14 mouse cellular contexts compared by ENCODE assay signal in the genomic region with DNA sequence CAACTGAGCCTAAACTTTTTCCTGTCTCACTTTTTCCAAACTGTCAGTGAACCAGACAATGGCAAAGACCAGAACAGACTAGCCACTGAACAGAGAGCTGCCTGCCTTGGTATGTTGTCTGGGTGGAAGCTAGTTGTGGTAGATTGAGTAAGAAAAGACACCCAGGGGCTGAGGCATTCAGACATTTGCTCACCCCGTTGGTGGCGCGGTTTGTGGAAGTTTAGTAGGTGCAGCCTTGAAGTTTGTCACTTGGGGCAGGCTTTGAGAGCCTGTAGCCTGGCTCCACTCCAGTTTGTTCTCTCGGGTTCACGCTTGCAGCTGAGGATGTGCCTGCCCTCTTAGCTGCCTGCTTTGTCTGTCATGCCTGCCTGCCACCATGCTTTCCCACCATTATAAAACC.
A peak's percentile ranks its signal among the peaks of the same experiment; 100 is the strongest.
DNase-seq lines count a peak whose midpoint lies in the region; ATAC-seq and TF ChIP-seq lines count a peak whose summit lies in the region.
"Had no signal": no experiment of that assay in that cellular context is flagged by ENCODE, and none has a peak within 500 bp of the region (broad histone marks: within the 10 kb centered on the region; RNA-seq: fewer than 3 reads in every experiment).

No protein-coding gene starts in this region.

- TF ChIP-seq CTCF in stomach, postnatal 0 days (IDR thresholded peaks at IDR 0.05; ENCODE audit: low read depth), result no peak

- DNase-seq in gastrocnemius, postnatal 14 days, result peak; percentile 18
- DNase-seq in gastrocnemius, postnatal 36 days, result no peak
- DNase-seq in kidney, postnatal 4 days, result peak; percentile 7 to 27
- peak; percentile 6 for DNase-seq in thymus, postnatal 25 days
- DNase-seq in thymus, postnatal 14 days, result no peak
- DNase-seq in stomach, postnatal 0 days (ENCODE audit: low spot score), result peak; percentile 18
- no peak for DNase-seq in spleen, adult 18-20 months
- DNase-seq: B cell, adult 2 months; layer of hippocampus, adult 9-11 months; lung, postnatal 36 days had no signal

- no peak overlapping the region for H3K27ac ChIP-seq in kidney, embryonic 14.5 days (ENCODE audit: low read depth, low read length)
- H3K27ac ChIP-seq in stomach, postnatal 0 days (replicated peaks), result no peak overlapping the region

- no peak for TF ChIP-seq EP300 in stomach, postnatal 0 days (optimal IDR thresholded peaks at IDR 0.05)

- no peak overlapping the region for H3K9ac ChIP-seq in kidney, embryonic 14.5 days (ENCODE audit: low read depth, low read length)
- no peak overlapping the region for H3K9ac ChIP-seq in stomach, postnatal 0 days (ENCODE audit: low read length)

- no peaks in the 10 kb centered on the region for H3K4me1 ChIP-seq in kidney, embryonic 14.5 days (ENCODE audit: control insufficient read depth, insufficient read depth, low read length)
- no peaks in the 10 kb centered on the region for H3K4me1 ChIP-seq in stomach, postnatal 0 days (replicated peaks; ENCODE audit: control insufficient read depth, insufficient read depth)

- intact Hi-C loops in gastrocnemius, postnatal 14 days (cut with DNase I; ENCODE audit: low total_unique reads), result no loop called here
- intact Hi-C loops in gastrocnemius, postnatal 36 days (cut with DNase I), result no loop called here

- ATAC-seq in kidney, embryonic 14.5 days (ENCODE audit: low FRiP score, low TSS enrichment), result no peak
- ATAC-seq in stomach, postnatal 0 days (ENCODE audit: low FRiP score, low TSS enrichment), result no peak
- ATAC-seq: activated CD4-positive, CD25-positive, alpha-beta regulatory T cell, adult 4 months; intestine, postnatal 0 days had no signal

- H3K9me3 ChIP-seq in kidney, embryonic 14.5 days (ENCODE audit: control insufficient read depth, low read length), result no peaks in the 10 kb centered on the region
- H3K9me3 ChIP-seq in stomach, postnatal 0 days (ENCODE audit: control insufficient read depth, low read length), result no peaks in the 10 kb centered on the region
- H3K9me3 ChIP-seq: G1E had no signal

- H3K36me3 ChIP-seq in kidney, embryonic 14.5 days (ENCODE audit: control insufficient read depth, insufficient read depth, low read length), result no peaks in the 10 kb centered on the region
- H3K36me3 ChIP-seq in stomach, postnatal 0 days (ENCODE audit: control insufficient read depth, insufficient read depth, low read length), result no peaks in the 10 kb centered on the region
- H3K36me3 ChIP-seq: G1E had no signal

- WGBS in kidney, embryonic 14.5 days, result 19% methylated on average over 5 of the region's 5 CpGs
- WGBS in stomach, postnatal 0 days, result 25% methylated on average over 5 of the region's 5 CpGs

- no peak overlapping the region for H3K4me2 ChIP-seq in kidney, embryonic 14.5 days (replicated peaks; ENCODE audit: low read depth, low read length)
- no peak overlapping the region for H3K4me2 ChIP-seq in stomach, postnatal 0 days (replicated peaks; ENCODE audit: low read depth)

- H3K4me3 ChIP-seq in kidney, embryonic 14.5 days (ENCODE audit: low read length), result no peak overlapping the region
- H3K4me3 ChIP-seq in stomach, postnatal 0 days (ENCODE audit: low read depth, low read length), result no peak overlapping the region

- no peaks in the 10 kb centered on the region for H3K27me3 ChIP-seq in kidney, embryonic 14.5 days (ENCODE audit: control insufficient read depth, insufficient read depth, low read length)
- H3K27me3 ChIP-seq in stomach, postnatal 0 days (ENCODE audit: control insufficient read depth, insufficient read depth, low read length), result no peaks in the 10 kb centered on the region

Comparison
In these comparisons a context has a peak if more than half of its experiments do, and no peak if none do; other contexts are left out.
1. DNase-seq: peak in gastrocnemius, postnatal 14 days (single experiment), kidney, postnatal 4 days (2 of 2), thymus, postnatal 25 days (single experiment) and stomach, postnatal 0 days (single experiment); none in gastrocnemius, postnatal 36 days (0 of 2), thymus, postnatal 14 days (single experiment) and spleen, adult 18-20 months (0 of 2).